11 mouse cellular contexts compared by ENCODE assay signal in genomic region chr12:105545696-105546435, GRCm38 (mm10). TPM values are rescaled to one million over a fixed set of nuclear protein-coding genes. Genes with fewer than 3 reads are reported as not detected.
DNase-seq lines count a peak whose midpoint lies in the region; ATAC-seq and TF ChIP-seq lines count a peak whose summit lies in the region.
"Had no signal": no experiment of that assay in that cellular context is flagged by ENCODE, and none has a peak within 500 bp of the region (broad histone marks: within the 10 kb centered on the region; RNA-seq: fewer than 3 reads in every experiment).

No protein-coding gene starts in this region.

- H3K27ac ChIP-seq in gastrocnemius, adult 2 months, result peak overlapping the region; percentile 58

- no peak for ATAC-seq in monocyte, adult 5-6 weeks (replicated peaks; ENCODE audit: insufficient number of reproducible peaks, low FRiP score, low TSS enrichment, poor library complexity, severe bottlenecking)

- H3K4me3 ChIP-seq in gastrocnemius, adult 2 months, result no peak overlapping the region
- H3K4me3 ChIP-seq: erythroblast, embryonic 14.5 days had no signal

- intact Hi-C loops in gastrocnemius, adult 2 months (cut with DNase I), result no loop called here

- peak; percentile 53 for DNase-seq in gastrocnemius, adult 2 months
- no peak for DNase-seq in gastrocnemius, postnatal 25 days
- peak; percentile 48 for DNase-seq in lung, postnatal 36 days
- DNase-seq in lung, postnatal 25 days (ENCODE audit: low spot score), result no peak
- peak; percentile 55 for DNase-seq in embryo, embryonic 9.5 days (ENCODE audit: extremely low spot score)
- peak; percentile 62 for DNase-seq in retina, embryonic 14.5 days (ENCODE audit: low spot score)
- DNase-seq in right cerebral cortex, postnatal 4 days, result no peak
- DNase-seq: B cell, adult 2 months; cerebellum, adult 9-10 months had no signal

- no peak for TF ChIP-seq CTCF in gastrocnemius, adult 2 months (IDR thresholded peaks at IDR 0.05)

RNA-seq across cellular contexts. Expression of gene Bdkrb2, which starts 17.2 kb away (rescaled TPM):
- under 1 TPM; 0.39 to 0.82 TPM for total RNA-seq in gastrocnemius, adult 2 months (2021)
- under 1 TPM; 0.35 to 0.49 TPM for total RNA-seq in gastrocnemius, postnatal 25 days (2021)
- not detected in 3 replicates for total RNA-seq in monocyte, adult 5-6 weeks (2017)

RNA-seq across cellular contexts. Expression of gene Bdkrb1, which starts 57.0 kb away (rescaled TPM):
- under 1 TPM in 1 of 2 experiments, not detected in 1; 0.28 TPM for total RNA-seq in gastrocnemius, adult 2 months (2021)
- total RNA-seq in gastrocnemius, postnatal 25 days (2021), result not detected
- not detected in 3 replicates for total RNA-seq in monocyte, adult 5-6 weeks (2017)

Comparison
In these comparisons a context has a peak if more than half of its experiments do, and no peak if none do; other contexts are left out.
1. DNase-seq: peak in gastrocnemius, adult 2 months (single experiment), lung, postnatal 36 days (single experiment), embryo, embryonic 9.5 days (single experiment) and retina, embryonic 14.5 days (single experiment); none in gastrocnemius, postnatal 25 days (single experiment), lung, postnatal 25 days (single experiment) and right cerebral cortex, postnatal 4 days (single experiment).